Mouse (Mus musculus) lung, postnatal 0 days (tissue): ENCODE data around the gene Farp1. TPM values are rescaled to one million over a fixed set of nuclear protein-coding genes. Genes with fewer than 3 reads are reported as not detected.

Experiments
- ATAC-seq: fragments of 200-750 bp; cut with Nextera tagmentation; 2 replicates; pipeline ENCODE4 v1.8.0; 2017; ENCODE audit warnings: moderate library complexity
- DNase-seq: peaks from one replicate; pipeline ENCODE4 v3.0.0-alpha.2; 2016; ENCODE audit warnings: low spot score
- H3K27ac ChIP-seq: fragments of 300-500 bp; sonication (generic); 2 replicates; pipeline ENCODE4 v1.5.1; 2014; ENCODE audit warnings: antibody characterized with exemption, mild to moderate bottlenecking, low read length, mixed read lengths
- H3K27me3 ChIP-seq: fragments of 300-500 bp; sonication (generic); replicated peaks from 2 replicates; pipeline ENCODE4 v1.6.1; 2014; ENCODE audit warnings: low read length, mixed read lengths; ENCODE audit not compliant: insufficient read depth
- H3K36me3 ChIP-seq: fragments of 300-500 bp; sonication (generic); 2 replicates; pipeline ENCODE4 v1.6.1; 2014; ENCODE audit warnings: low read length, mixed read lengths; ENCODE audit not compliant: insufficient read depth
- H3K4me1 ChIP-seq: fragments of 300-500 bp; sonication (generic); 2 replicates; pipeline ENCODE4 v1.6.1; 2014; ENCODE audit warnings: antibody characterized with exemption, low read depth, low read length, mixed read lengths; ENCODE audit not compliant: insufficient read depth
- H3K4me2 ChIP-seq: fragments of 300-500 bp; sonication (generic); replicated peaks from 2 replicates; pipeline ENCODE4 v1.6.1; 2014; ENCODE audit warnings: low read depth, mild to moderate bottlenecking, low read length, moderate library complexity, mixed read lengths
- H3K4me3 ChIP-seq: fragments of 300-500 bp; sonication (generic); 2 replicates; pipeline ENCODE4 v1.5.1; 2014; ENCODE audit warnings: low read depth, low read length
- H3K9ac ChIP-seq: fragments of 300-500 bp; sonication (generic); replicated peaks from 2 replicates; pipeline ENCODE4 v1.6.1; 2014; ENCODE audit warnings: low read depth, mild to moderate bottlenecking
- H3K9me3 ChIP-seq: fragments of 300-500 bp; sonication (generic); 2 replicates; pipeline ENCODE4 v1.6.1; 2016; ENCODE audit warnings: low read length, mixed read lengths
- CTCF ChIP-seq: IDR thresholded peaks from 2 replicates; pipeline ENCODE4 v1.5.1; 2016; ENCODE audit warnings: antibody characterized with exemption, mild to moderate bottlenecking
- EP300 ChIP-seq: IDR thresholded peaks from 2 replicates; pipeline ENCODE4 v1.6.1; 2016; ENCODE audit warnings: antibody characterized with exemption, mild to moderate bottlenecking, control low read depth
- WGBS: fragments of 180-500 bp; shearing (Covaris S2); extraction: QIAGEN DNeasy Blood & Tissue Kit; methylation state at CpG from one replicate; pipeline ENCODE4 v1.1.7; 2014; 5-methylcytosine and 5-hydroxymethylcytosine counted together
- polyA plus RNA-seq: library from polyadenylated mRNA; unstranded; fragments of >200 nt; fragmentation: Nextera tagmentation; extraction: Ambion mirVana; gene quantifications from 2 replicates; pipeline ENCODE4 v1.2.1, GENCODE M21; 2015

Gene Farp1
- polyA plus RNA-seq, 1 experiment from 2014 or later = 17.9 TPM

DNA sequence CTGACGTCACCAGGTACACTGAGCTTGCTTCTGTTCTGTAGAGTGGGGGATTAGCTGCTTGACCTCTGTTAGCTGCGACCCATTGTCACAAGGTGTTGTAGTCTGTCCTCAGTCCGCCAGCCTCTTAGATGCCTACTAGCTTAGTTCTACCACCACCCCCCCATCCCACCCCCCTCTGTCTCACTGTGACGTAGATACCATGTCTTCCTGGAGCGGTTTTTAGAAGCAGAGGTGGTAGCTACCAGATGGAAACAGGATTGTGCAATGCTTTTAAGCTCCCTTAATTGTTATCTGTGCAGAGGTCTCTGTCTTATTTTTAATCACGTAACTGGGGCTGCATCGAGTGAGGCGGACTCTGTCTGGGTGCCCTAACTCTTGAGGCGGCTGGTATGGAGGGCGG, 219.9 kb downstream of the Farp1 start:
- DNase-seq = no peak
- no peaks in the 10 kb centered on the region for H3K4me1 ChIP-seq
- no peak for ATAC-seq
- H3K9me3 ChIP-seq = no peaks in the 10 kb centered on the region
- TF ChIP-seq CTCF = no peak
- no peak for TF ChIP-seq EP300
- H3K4me3 ChIP-seq = no peak overlapping the region
- peaks cover 16% of the 10 kb centered on the region; the same call in 1 of the 2 replicates for H3K36me3 ChIP-seq
- no peak overlapping the region for H3K27ac ChIP-seq
- 85% methylated on average over 10 of the region's 10 CpGs for WGBS
- no peak overlapping the region for H3K4me2 ChIP-seq
- no peak overlapping the region for H3K9ac ChIP-seq
- no peaks in the 10 kb centered on the region for H3K27me3 ChIP-seq

GRCm38 (mm10) chr14:121255469-121255868, 220.5 kb downstream of the Farp1 start:
- Histone ChIP-seq H3K4me3 (no peak overlapping the region), H3K9me3 (no peaks in the 10 kb centered on the region), H3K27me3 (no peaks in the 10 kb centered on the region), H3K4me1 (no peaks in the 10 kb centered on the region), H3K27ac (no peak overlapping the region), H3K9ac (no peak overlapping the region), H3K4me2 (no peak overlapping the region), H3K36me3 (0 out of 2 replicates have a peak, but pooled peaks cover 10% of the 10 kb centered on the region)
- 87% methylated on average over 13 of the region's 13 CpGs for whole genome bisulfite sequencing
- DNase-seq (no peak), ATAC-seq (no peak)
- TF ChIP-seq EP300 = no peak
- no peak for TF ChIP-seq CTCF

DNA sequence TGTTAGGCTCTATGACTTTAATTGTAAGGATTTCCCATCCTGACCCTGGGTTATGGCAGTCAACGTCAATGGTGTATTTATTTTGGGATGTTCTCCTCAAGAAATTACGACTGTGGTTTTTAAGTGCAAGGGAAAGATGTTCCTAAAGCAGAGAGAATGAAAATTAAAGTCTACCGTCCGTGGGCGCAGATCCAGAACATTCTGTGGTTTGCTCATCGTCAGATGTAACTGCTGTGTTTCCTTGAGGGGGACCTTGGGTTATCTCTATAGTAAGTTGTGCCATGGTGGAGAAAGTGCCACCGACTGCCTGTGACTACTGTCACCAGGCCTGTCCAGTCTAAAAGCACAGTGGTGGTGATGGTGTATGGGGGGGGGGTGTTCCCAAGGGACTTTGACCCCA, 221.9 kb downstream of the Farp1 start:
- H3K9ac ChIP-seq = no peak overlapping the region
- H3K4me2 ChIP-seq = no peak overlapping the region
- H3K4me3 ChIP-seq = no peak overlapping the region
- no peak overlapping the region for H3K27ac ChIP-seq
- no peaks in the 10 kb centered on the region for H3K9me3 ChIP-seq
- H3K36me3 ChIP-seq = peaks cover 9% of the 10 kb centered on the region; the same call in 1 of the 2 replicates
- no peaks in the 10 kb centered on the region for H3K27me3 ChIP-seq
- DNase-seq = no peak
- ATAC-seq = no peak
- WGBS = 85% methylated on average over 7 of the region's 7 CpGs
- no peaks in the 10 kb centered on the region for H3K4me1 ChIP-seq
- TF ChIP-seq CTCF = no peak
- TF ChIP-seq EP300 = no peak

DNA sequence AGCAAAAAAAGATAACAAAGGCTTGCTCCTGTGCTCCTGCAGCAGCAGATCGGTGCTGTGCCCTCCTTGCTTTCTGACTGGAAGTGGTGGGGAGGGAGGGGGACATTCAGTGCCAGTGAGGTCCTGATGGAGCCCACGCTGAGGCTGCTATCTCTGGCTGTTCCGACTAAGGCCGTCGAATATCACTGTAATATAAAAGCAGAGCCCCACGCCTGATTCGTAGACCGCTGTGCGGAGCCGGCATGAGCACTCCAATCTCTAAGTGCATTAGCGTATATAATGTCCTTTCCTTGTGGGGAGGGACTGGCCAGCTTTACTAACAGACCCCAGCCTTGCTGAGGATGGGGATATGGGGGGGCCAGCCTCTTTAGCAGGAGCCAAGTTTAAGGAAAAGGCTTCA, 224.3 kb downstream of the Farp1 start:
- H3K27me3 ChIP-seq = no peaks in the 10 kb centered on the region
- peaks cover 9% of the 10 kb centered on the region for H3K36me3 ChIP-seq
- no peak overlapping the region for H3K4me3 ChIP-seq
- no peak overlapping the region for H3K4me2 ChIP-seq
- ATAC-seq (no peak), DNase-seq (no peak)
- H3K27ac ChIP-seq = no peak overlapping the region
- no peak overlapping the region for H3K9ac ChIP-seq
- H3K9me3 ChIP-seq = no peaks in the 10 kb centered on the region
- WGBS = 70% methylated on average over 11 of the region's 11 CpGs
- TF ChIP-seq EP300 (no peak), CTCF (no peak)
- 0 out of 2 replicates have a peak, but pooled peaks cover 4% of the 10 kb centered on the region for H3K4me1 ChIP-seq

DNA sequence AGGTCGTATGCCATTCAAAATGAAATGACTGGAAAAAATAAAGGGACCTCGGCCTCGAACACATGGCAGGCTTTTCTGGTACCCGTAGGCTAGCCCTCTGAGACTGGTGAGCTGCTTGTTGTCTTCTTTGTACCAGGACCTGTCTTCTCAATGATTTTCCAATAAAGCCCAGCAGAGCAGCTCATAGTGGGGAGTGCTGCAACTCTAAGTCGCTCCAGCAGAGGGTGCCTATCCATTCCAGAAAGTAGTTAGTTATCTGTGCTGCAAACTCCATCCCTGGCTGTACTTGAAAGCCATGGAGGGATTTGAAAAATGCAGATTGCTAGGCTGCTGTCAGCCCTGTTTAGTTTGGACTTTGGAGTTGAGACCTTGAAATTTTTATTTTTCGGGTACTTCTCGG, 224.8 kb downstream of the Farp1 start:
- WGBS = 54% methylated on average over 7 of the region's 7 CpGs
- DNase-seq = peak; percentile 58
- H3K9ac ChIP-seq = no peak overlapping the region
- TF ChIP-seq CTCF (peak; percentile 77), EP300 (no peak)
- ATAC-seq = peak; percentile 30; the same call in 1 of the 2 replicates
- no peak overlapping the region for H3K27ac ChIP-seq
- H3K4me1 ChIP-seq = 0 out of 2 replicates have a peak, but pooled peaks cover 4% of the 10 kb centered on the region
- H3K27me3 ChIP-seq = no peaks in the 10 kb centered on the region
- peaks cover 9% of the 10 kb centered on the region for H3K36me3 ChIP-seq
- no peak overlapping the region for H3K4me3 ChIP-seq
- H3K4me2 ChIP-seq = no peak overlapping the region
- H3K9me3 ChIP-seq = no peaks in the 10 kb centered on the region

DNA sequence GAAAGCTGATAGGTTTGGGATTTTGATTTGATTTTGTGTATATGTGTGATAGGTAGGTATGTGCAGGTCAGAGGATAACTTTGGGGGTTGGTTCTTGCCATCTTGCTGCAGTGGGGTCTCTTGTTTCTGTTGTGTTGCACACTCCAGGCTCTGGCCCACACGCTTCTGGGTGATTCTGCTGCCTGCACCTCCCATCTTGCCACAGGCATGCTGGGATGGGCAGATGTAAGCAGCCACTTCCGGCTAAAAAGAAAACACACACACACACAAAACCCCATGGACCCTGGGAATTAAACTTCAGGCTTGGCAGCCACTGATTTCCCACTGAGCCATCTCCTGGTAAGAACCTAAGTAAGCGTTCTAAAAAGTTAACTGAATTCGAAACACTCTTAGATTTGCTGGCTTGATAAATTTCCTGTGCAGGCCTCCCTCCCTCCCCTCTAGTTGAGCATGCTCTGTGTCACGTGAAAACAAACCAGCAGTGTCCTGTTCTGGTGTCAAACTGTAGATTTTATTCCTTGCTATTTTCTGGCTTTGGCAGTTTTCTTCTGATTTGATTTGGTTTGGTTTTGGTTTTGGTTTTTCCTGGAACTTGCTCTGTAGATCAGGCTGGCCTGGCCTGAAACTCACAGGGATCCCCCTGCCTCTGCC, 226.4 kb downstream of the Farp1 start:
- Histone ChIP-seq H3K4me1 (0 out of 2 replicates have a peak, but pooled peaks cover 4% of the 10 kb centered on the region), H3K4me3 (no peak overlapping the region), H3K9me3 (no peaks in the 10 kb centered on the region), H3K27ac (no peak overlapping the region), H3K36me3 (peaks cover 6% of the 10 kb centered on the region), H3K9ac (no peak overlapping the region), H3K27me3 (no peaks in the 10 kb centered on the region), H3K4me2 (no peak overlapping the region)
- TF ChIP-seq CTCF (no peak), EP300 (no peak)
- DNase-seq (no peak), ATAC-seq (no peak)
- WGBS = 64% methylated on average over 5 of the region's 5 CpGs
